8 mouse cellular contexts compared by ENCODE assay signal in the genomic region with DNA sequence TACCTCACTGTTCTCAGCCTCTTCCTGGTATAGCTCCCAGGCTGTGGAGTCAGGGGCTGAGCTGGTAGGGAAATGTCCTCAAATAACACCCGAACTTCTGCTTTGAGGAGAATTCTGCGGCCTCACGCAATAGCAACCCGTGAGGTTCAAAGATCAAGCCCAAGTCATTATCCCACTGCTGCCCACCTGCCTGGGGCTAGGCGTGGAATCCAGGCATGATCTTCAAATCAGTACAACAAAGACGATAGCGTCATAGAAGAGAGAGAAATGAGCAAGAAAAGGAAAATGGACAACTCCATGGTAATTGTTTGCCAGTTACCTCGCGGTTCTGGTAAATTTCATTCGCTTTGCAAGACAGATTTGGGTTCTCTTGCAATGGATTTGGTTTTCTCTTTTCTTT.
DNase-seq lines count a peak whose midpoint lies in the region; ATAC-seq and TF ChIP-seq lines count a peak whose summit lies in the region.

No protein-coding gene starts in this region.

- H3K4me2 ChIP-seq in heart, embryonic 13.5 days: peak overlapping the region; percentile 80
- H3K4me2 ChIP-seq in embryonic facial prominence, embryonic 15.5 days (replicated peaks): peak overlapping the region; percentile 83
- peak overlapping the region; percentile 75 for H3K4me2 ChIP-seq in intestine, embryonic 16.5 days (ENCODE audit: low read depth, low read length)
- peak overlapping the region; percentile 76 for H3K4me2 ChIP-seq in midbrain, embryonic 15.5 days

- peak overlapping the region; percentile 87; the same call in 1 of the 2 replicates for H3K27ac ChIP-seq in heart, embryonic 13.5 days (replicated peaks)
- no peak overlapping the region for H3K27ac ChIP-seq in embryonic facial prominence, embryonic 15.5 days (replicated peaks)
- H3K27ac ChIP-seq in intestine, embryonic 16.5 days (ENCODE audit: low read length): no peak overlapping the region
- no peak overlapping the region for H3K27ac ChIP-seq in midbrain, embryonic 15.5 days
- H3K27ac ChIP-seq in thymus, adult 2 months (ENCODE audit: control insufficient read depth, insufficient read depth, low read length): no peak overlapping the region

- WGBS in heart, embryonic 13.5 days: 59% methylated on average over 10 of the region's 10 CpGs
- WGBS in embryonic facial prominence, embryonic 15.5 days: 53% methylated on average over 10 of the region's 10 CpGs
- 56% methylated on average over 10 of the region's 10 CpGs for WGBS in intestine, embryonic 16.5 days
- 62% methylated on average over 10 of the region's 10 CpGs for WGBS in midbrain, embryonic 15.5 days
- WGBS in thymus, adult 2 months: 35% methylated on average over 10 of the region's 10 CpGs

- peak overlapping the region; percentile 84 for H3K9ac ChIP-seq in heart, embryonic 13.5 days
- no peak overlapping the region for H3K9ac ChIP-seq in embryonic facial prominence, embryonic 15.5 days
- 0 out of 2 replicates have a peak overlapping the region, but pooled peaks have one; percentile 13 for H3K9ac ChIP-seq in intestine, embryonic 16.5 days (ENCODE audit: low read depth, low read length)
- H3K9ac ChIP-seq in midbrain, embryonic 15.5 days: no peak overlapping the region

- H3K4me1 ChIP-seq in heart, embryonic 13.5 days: peaks cover 81% of the 10 kb centered on the region
- peaks cover 23% of the 10 kb centered on the region for H3K4me1 ChIP-seq in embryonic facial prominence, embryonic 15.5 days
- peaks cover 20% of the 10 kb centered on the region for H3K4me1 ChIP-seq in intestine, embryonic 16.5 days (ENCODE audit: control insufficient read depth, insufficient read depth, low read length)
- H3K4me1 ChIP-seq in midbrain, embryonic 15.5 days: peaks cover 29% of the 10 kb centered on the region
- H3K4me1 ChIP-seq in thymus, adult 2 months (replicated peaks; ENCODE audit: control insufficient read depth, insufficient read depth, low read length): peaks cover 14% of the 10 kb centered on the region

- DNase-seq in heart, postnatal 36 days: no peak
- DNase-seq in layer of hippocampus, postnatal 36 days: no peak
- no peak for DNase-seq in adipocyte (ENCODE audit: low spot score)
- no peak for DNase-seq in thymus, adult 2 months

- peak overlapping the region; percentile 57 for H3K4me3 ChIP-seq in heart, embryonic 13.5 days
- peak overlapping the region; percentile 44 for H3K4me3 ChIP-seq in embryonic facial prominence, embryonic 15.5 days (replicated peaks)
- peak overlapping the region; percentile 48 for H3K4me3 ChIP-seq in intestine, embryonic 16.5 days (ENCODE audit: low read length)
- H3K4me3 ChIP-seq in midbrain, embryonic 15.5 days: peak overlapping the region; percentile 42; the same call in 1 of the 2 replicates
- H3K4me3 ChIP-seq in thymus, adult 2 months (ENCODE audit: control insufficient read depth, insufficient read depth, low read length): no peak overlapping the region

- no peaks in the 10 kb centered on the region for H3K27me3 ChIP-seq in heart, embryonic 13.5 days (replicated peaks)
- H3K27me3 ChIP-seq in embryonic facial prominence, embryonic 15.5 days: no peaks in the 10 kb centered on the region
- H3K27me3 ChIP-seq in intestine, embryonic 16.5 days (replicated peaks; ENCODE audit: control insufficient read depth, insufficient read depth, low read length): no peaks in the 10 kb centered on the region
- peaks cover 3% of the 10 kb centered on the region; the same call in 1 of the 2 replicates for H3K27me3 ChIP-seq in midbrain, embryonic 15.5 days (replicated peaks)
- H3K27me3 ChIP-seq in thymus, adult 2 months (ENCODE audit: control insufficient read depth, insufficient read depth, low read length): no peaks in the 10 kb centered on the region

- H3K36me3 ChIP-seq in heart, embryonic 13.5 days: no peaks in the 10 kb centered on the region
- no peaks in the 10 kb centered on the region for H3K36me3 ChIP-seq in embryonic facial prominence, embryonic 15.5 days
- H3K36me3 ChIP-seq in intestine, embryonic 16.5 days (ENCODE audit: control insufficient read depth, insufficient read depth, low read length): no peaks in the 10 kb centered on the region
- no peaks in the 10 kb centered on the region for H3K36me3 ChIP-seq in midbrain, embryonic 15.5 days (replicated peaks)
- H3K36me3 ChIP-seq in thymus, adult 2 months (ENCODE audit: control insufficient read depth, insufficient read depth, low read length): no peaks in the 10 kb centered on the region

- TF ChIP-seq CTCF in thymus, adult 2 months (IDR thresholded peaks at IDR 0.05; ENCODE audit: borderline replicate concordance, control insufficient read depth, extremely low read depth, insufficient read depth, low read length, poor library complexity): no peak

- no peaks in the 10 kb centered on the region for H3K9me3 ChIP-seq in heart, embryonic 13.5 days
- H3K9me3 ChIP-seq in embryonic facial prominence, embryonic 15.5 days (replicated peaks): no peaks in the 10 kb centered on the region
- no peaks in the 10 kb centered on the region for H3K9me3 ChIP-seq in intestine, embryonic 16.5 days (ENCODE audit: control insufficient read depth, low read length)
- no peaks in the 10 kb centered on the region for H3K9me3 ChIP-seq in midbrain, embryonic 15.5 days

- no peak for TF ChIP-seq POLR2A in thymus, adult 2 months (IDR thresholded peaks at IDR 0.05; ENCODE audit: control insufficient read depth, extremely low read depth, insufficient read depth, low read length, poor library complexity)

- no peak for ATAC-seq in heart, embryonic 13.5 days (ENCODE audit: extremely low read depth, insufficient number of reproducible peaks, low FRiP score, low TSS enrichment)
- no peak for ATAC-seq in embryonic facial prominence, embryonic 15.5 days (ENCODE audit: insufficient number of reproducible peaks, low FRiP score, low TSS enrichment, low read depth)
- 0 out of 2 replicates have a peak, but pooled peaks have one; percentile 5 for ATAC-seq in intestine, embryonic 16.5 days
- ATAC-seq in midbrain, embryonic 15.5 days (replicated peaks): no peak

- intact Hi-C loops in heart, postnatal 36 days (cut with DNase I): loop anchor here (1.0 to 2.0 kb wide), 3 partner anchors 106 to 245 kb away; no protein-coding TSS in a partner anchor

Comparison
In these comparisons a context has a peak if more than half of its experiments do, and no peak if none do; other contexts are left out.
1. H3K9ac ChIP-seq: peak in heart, embryonic 13.5 days (single experiment) and intestine, embryonic 16.5 days (single experiment); none in embryonic facial prominence, embryonic 15.5 days (single experiment) and midbrain, embryonic 15.5 days (single experiment).
2. Peak in every context shown above with its lines, with median percentiles within 50 percentile points of each other: H3K4me2 ChIP-seq.